Mouse (Mus musculus): ENCODE data around the gene Prdm5. TPM values are rescaled to one million over a fixed set of nuclear protein-coding genes. Genes with fewer than 3 reads are reported as not detected.

Prdm5 gene
- polyA plus RNA-seq, 1 experiment from 2014 or later: 5.5 TPM

DNA sequence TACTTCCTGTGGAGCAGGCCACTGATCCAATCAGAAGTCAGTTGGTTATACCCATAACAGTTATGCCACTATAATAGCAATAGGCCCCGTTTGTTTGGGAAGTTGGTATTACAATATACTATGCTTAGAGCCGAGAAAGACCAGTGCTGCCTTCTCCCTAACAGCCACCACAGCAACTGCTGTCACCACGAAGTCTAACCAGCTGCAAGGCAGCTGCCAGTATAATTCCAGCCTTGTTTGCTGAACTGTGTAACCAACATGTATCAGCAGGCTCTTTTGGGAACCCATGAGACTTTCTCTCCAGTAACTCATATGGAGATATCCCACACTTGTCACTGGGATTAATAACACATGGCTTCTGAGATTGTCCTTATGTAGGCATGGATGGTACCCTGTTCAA is 19.6 kb downstream of the Prdm5 start:
- no peaks in the 10 kb centered on the region for H3K9me3 ChIP-seq (ENCODE audit: control insufficient read depth, low read length)
- no peaks in the 10 kb centered on the region for H3K36me3 ChIP-seq (ENCODE audit: control insufficient read depth, insufficient read depth)
- no peaks in the 10 kb centered on the region for H3K4me1 ChIP-seq (replicated peaks; ENCODE audit: control insufficient read depth, insufficient read depth, low read length)
- 92% methylated on average over 3 of the region's 3 CpGs for WGBS
- H3K27me3 ChIP-seq (replicated peaks; ENCODE audit: control insufficient read depth, insufficient read depth, low read length): no peaks in the 10 kb centered on the region
- no peak overlapping the region for H3K4me2 ChIP-seq (ENCODE audit: low read length)
- H3K27ac ChIP-seq (ENCODE audit: low read length): no peak overlapping the region
- no peak overlapping the region for H3K9ac ChIP-seq (replicated peaks; ENCODE audit: low read depth, low read length)
- no peak for ATAC-seq
- no peak overlapping the region for H3K4me3 ChIP-seq (replicated peaks; ENCODE audit: low read length)

DNA sequence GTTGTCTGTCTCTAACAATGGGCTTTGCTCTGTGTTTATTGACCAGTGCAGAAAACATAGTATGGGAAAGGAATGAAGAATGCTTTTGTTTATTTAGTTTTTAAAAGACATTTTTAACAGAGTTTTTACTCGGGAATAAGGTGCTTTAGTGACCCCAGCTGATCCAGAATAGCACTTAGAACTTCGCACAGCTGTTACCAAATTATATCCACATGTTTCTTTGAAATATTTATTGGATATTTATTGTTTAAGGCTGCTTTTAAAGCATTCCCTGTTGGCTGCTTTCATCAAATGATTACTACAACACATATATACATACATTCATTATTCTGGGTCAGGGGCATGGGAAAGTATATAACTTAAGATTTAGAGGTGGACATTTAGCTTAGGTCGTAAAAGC is 32.9 kb downstream of the Prdm5 start:
- H3K27me3 ChIP-seq (replicated peaks; ENCODE audit: control insufficient read depth, insufficient read depth, low read length): no peaks in the 10 kb centered on the region
- H3K4me2 ChIP-seq (ENCODE audit: low read length): no peak overlapping the region
- H3K9me3 ChIP-seq (ENCODE audit: control insufficient read depth, low read length): no peaks in the 10 kb centered on the region
- no peaks in the 10 kb centered on the region for H3K36me3 ChIP-seq (ENCODE audit: control insufficient read depth, insufficient read depth)
- H3K4me1 ChIP-seq (replicated peaks; ENCODE audit: control insufficient read depth, insufficient read depth, low read length): no peaks in the 10 kb centered on the region
- no peak overlapping the region for H3K4me3 ChIP-seq (replicated peaks; ENCODE audit: low read length)
- 80% methylated on average over 3 of the region's 3 CpGs for WGBS
- ATAC-seq: no peak
- H3K27ac ChIP-seq (ENCODE audit: low read length): no peak overlapping the region
- no peak overlapping the region for H3K9ac ChIP-seq (replicated peaks; ENCODE audit: low read depth, low read length)

DNA sequence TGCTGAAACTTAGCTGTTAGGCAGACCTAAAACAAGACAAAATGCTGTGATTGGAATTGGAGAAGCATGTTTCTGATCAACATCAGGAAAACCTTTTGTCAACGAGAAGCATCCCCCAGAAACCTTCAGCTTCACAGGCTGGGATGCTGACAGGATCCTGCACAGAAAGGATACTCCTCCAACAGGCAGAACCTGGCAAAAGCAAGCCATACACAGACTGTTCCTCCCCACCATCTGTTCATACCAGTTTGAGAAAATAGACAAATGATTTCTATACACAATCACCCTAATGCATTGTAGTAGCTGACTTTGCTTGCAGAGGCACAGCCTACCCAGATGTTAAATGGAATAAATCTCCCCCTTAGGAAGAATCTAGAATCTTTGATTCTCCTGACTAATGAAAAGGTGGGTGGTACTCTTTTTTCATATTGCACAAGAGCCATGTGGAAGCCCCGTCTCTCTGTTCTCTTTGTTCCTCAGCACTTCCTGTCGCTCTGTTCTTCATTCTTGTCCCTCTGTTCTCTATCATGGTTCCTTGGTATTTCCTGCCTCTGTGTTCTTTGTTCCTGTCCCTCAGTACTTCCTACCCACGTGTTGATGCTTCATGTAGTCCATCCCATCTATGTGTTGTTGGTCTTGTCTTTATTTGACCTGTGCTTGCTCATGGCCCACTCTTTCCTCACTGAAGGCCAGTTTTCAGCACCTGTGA is 39.4 kb downstream of the Prdm5 start:
- Histone ChIP-seq H3K9me3 (ENCODE audit: control insufficient read depth, low read length) (no peaks in the 10 kb centered on the region), H3K9ac (replicated peaks; ENCODE audit: low read depth, low read length) (no peak overlapping the region), H3K36me3 (ENCODE audit: control insufficient read depth, insufficient read depth) (no peaks in the 10 kb centered on the region), H3K27ac (ENCODE audit: low read length) (no peak overlapping the region), H3K27me3 (replicated peaks; ENCODE audit: control insufficient read depth, insufficient read depth, low read length) (no peaks in the 10 kb centered on the region), H3K4me2 (ENCODE audit: low read length) (no peak overlapping the region), H3K4me3 (replicated peaks; ENCODE audit: low read length) (no peak overlapping the region), H3K4me1 (replicated peaks; ENCODE audit: control insufficient read depth, insufficient read depth, low read length) (no peaks in the 10 kb centered on the region)
- 69% methylated on average over 4 of the region's 4 CpGs for WGBS
- peak; percentile 77 for ATAC-seq

DNA sequence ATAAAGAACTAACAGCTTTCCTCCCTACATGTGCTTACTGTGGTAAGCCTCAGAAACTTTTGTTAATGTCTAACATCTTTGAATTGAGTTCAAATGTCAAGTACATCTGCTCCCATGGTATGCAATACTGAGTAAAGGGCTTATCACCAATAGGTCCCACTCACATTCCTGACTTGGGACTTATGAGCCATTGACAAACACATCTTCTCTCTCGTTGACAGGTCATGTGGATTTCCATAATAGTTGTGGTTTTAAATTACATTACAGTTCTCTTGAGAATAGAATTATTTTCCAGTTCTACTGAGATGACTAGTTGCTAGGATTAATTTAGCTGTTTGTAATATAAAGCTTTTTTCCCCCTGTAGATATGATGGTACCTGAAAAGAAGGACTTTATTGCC is 49.9 kb downstream of the Prdm5 start:
- Histone ChIP-seq H3K4me3 (replicated peaks; ENCODE audit: low read length) (no peak overlapping the region), H3K9me3 (ENCODE audit: control insufficient read depth, low read length) (no peaks in the 10 kb centered on the region), H3K36me3 (ENCODE audit: control insufficient read depth, insufficient read depth) (no peaks in the 10 kb centered on the region), H3K9ac (replicated peaks; ENCODE audit: low read depth, low read length) (no peak overlapping the region), H3K4me1 (replicated peaks; ENCODE audit: control insufficient read depth, insufficient read depth, low read length) (0 out of 2 replicates have a peak, but pooled peaks cover 2% of the 10 kb centered on the region), H3K27me3 (replicated peaks; ENCODE audit: control insufficient read depth, insufficient read depth, low read length) (no peaks in the 10 kb centered on the region), H3K27ac (ENCODE audit: low read length) (no peak overlapping the region), H3K4me2 (ENCODE audit: low read length) (no peak overlapping the region)
- 92% methylated on average over 1 of the region's 1 CpGs for WGBS
- no peak for ATAC-seq

DNA sequence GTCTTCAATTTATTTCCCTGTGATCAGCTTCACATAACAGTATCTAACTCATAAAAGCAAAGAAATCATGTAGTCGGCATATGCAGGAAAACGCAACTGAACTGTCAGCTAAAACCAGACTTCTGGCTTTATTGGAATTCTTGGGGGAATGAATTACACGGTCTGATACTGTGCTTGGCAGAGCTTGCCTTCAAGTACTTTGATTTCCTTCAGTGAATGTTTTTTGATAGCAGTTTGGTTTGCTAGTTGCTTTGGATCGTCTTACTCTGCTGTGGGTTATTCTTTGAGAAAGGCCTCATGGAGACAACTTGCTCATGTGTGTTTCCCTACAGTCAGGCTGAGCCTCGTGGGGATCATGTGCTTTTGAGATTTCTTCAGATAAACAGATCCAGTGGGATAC is 52.7 kb downstream of the Prdm5 start:
- Histone ChIP-seq H3K9me3 (ENCODE audit: control insufficient read depth, low read length) (no peaks in the 10 kb centered on the region), H3K4me3 (replicated peaks; ENCODE audit: low read length) (no peak overlapping the region), H3K4me2 (ENCODE audit: low read length) (no peak overlapping the region), H3K27ac (ENCODE audit: low read length) (no peak overlapping the region), H3K4me1 (replicated peaks; ENCODE audit: control insufficient read depth, insufficient read depth, low read length) (no peaks in the 10 kb centered on the region), H3K27me3 (replicated peaks; ENCODE audit: control insufficient read depth, insufficient read depth, low read length) (no peaks in the 10 kb centered on the region), H3K9ac (replicated peaks; ENCODE audit: low read depth, low read length) (no peak overlapping the region), H3K36me3 (ENCODE audit: control insufficient read depth, insufficient read depth) (no peaks in the 10 kb centered on the region)
- no peak for ATAC-seq
- 82% methylated on average over 5 of the region's 5 CpGs for WGBS

DNA sequence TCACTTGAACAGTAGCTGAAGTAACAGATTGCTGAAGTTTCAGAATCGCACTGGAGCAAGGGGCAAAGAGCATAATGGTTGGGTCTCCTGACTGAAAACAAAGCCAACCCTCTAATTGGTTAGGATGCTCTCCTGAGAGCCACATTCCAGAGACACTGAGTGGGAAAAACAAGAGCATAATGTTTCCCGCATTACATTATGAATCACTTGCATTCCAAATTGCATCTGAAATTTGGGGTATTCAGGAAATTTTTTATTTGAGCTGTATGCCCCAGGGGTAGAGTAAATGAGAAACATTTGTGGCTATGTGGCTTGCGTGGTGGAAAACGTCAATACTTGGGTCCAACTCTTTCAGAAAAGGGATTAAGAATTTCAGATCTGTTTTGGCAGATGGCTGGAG is 55.2 kb downstream of the Prdm5 start:
- Histone ChIP-seq H3K27me3 (replicated peaks; ENCODE audit: control insufficient read depth, insufficient read depth, low read length) (no peaks in the 10 kb centered on the region), H3K36me3 (ENCODE audit: control insufficient read depth, insufficient read depth) (no peaks in the 10 kb centered on the region), H3K27ac (ENCODE audit: low read length) (no peak overlapping the region), H3K9me3 (ENCODE audit: control insufficient read depth, low read length) (no peaks in the 10 kb centered on the region), H3K4me3 (replicated peaks; ENCODE audit: low read length) (no peak overlapping the region), H3K4me2 (ENCODE audit: low read length) (no peak overlapping the region), H3K9ac (replicated peaks; ENCODE audit: low read depth, low read length) (no peak overlapping the region), H3K4me1 (replicated peaks; ENCODE audit: control insufficient read depth, insufficient read depth, low read length) (no peaks in the 10 kb centered on the region)
- ATAC-seq: no peak
- 90% methylated on average over 4 of the region's 4 CpGs for WGBS

DNA sequence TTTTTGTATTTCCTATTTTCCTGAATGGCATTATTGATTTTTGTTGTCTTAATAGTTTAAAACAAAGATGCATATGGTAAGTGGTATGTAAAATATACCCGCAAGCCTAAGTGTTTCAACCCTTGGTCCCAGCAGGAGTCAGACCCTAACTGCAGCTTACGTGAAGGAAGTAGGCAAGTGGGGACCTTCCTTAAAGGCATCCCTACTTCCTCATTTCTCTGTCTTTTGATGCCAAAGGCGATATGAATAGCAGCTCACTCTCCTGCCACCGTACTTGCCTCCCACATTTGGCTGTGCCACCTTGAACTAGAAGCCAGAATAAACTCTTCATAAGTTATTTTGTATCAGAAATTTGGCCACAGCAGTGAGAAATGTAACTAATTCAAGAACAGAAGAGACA is 63.8 kb downstream of the Prdm5 start:
- no peak for ATAC-seq
- no peak overlapping the region for H3K9ac ChIP-seq (replicated peaks; ENCODE audit: low read depth, low read length)
- no peak overlapping the region for H3K4me2 ChIP-seq (ENCODE audit: low read length)
- H3K4me1 ChIP-seq (replicated peaks; ENCODE audit: control insufficient read depth, insufficient read depth, low read length): no peaks in the 10 kb centered on the region
- H3K27ac ChIP-seq (ENCODE audit: low read length): no peak overlapping the region
- no peaks in the 10 kb centered on the region for H3K9me3 ChIP-seq (ENCODE audit: control insufficient read depth, low read length)
- H3K27me3 ChIP-seq (replicated peaks; ENCODE audit: control insufficient read depth, insufficient read depth, low read length): no peaks in the 10 kb centered on the region
- 83% methylated on average over 4 of the region's 4 CpGs for WGBS
- no peak overlapping the region for H3K4me3 ChIP-seq (replicated peaks; ENCODE audit: low read length)
- no peaks in the 10 kb centered on the region for H3K36me3 ChIP-seq (ENCODE audit: control insufficient read depth, insufficient read depth)

DNA sequence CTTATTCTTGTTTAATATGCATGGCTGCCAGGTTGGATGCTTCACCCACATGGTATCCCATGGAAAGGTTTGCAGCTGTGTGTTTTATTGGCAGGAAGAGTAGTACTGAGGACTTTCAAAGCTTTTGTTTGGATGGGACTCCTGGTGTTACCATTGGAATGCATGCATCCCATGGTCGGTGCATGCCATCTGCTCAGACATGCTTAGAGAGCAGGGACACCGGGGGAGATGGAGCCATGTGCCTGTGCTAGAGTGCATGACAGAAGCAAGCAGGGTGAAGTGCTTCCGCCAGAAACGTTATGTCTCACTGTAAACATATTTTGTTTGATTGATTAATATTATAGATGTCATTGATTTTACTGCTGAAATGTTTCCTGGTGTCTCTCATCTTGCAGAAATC is 70.3 kb downstream of the Prdm5 start:
- H3K27me3 ChIP-seq (replicated peaks; ENCODE audit: control insufficient read depth, insufficient read depth, low read length): no peaks in the 10 kb centered on the region
- H3K36me3 ChIP-seq (ENCODE audit: control insufficient read depth, insufficient read depth): no peaks in the 10 kb centered on the region
- H3K9ac ChIP-seq (replicated peaks; ENCODE audit: low read depth, low read length): no peak overlapping the region
- H3K4me3 ChIP-seq (replicated peaks; ENCODE audit: low read length): no peak overlapping the region
- 0 out of 2 replicates have a peak, but pooled peaks cover 4% of the 10 kb centered on the region for H3K4me1 ChIP-seq (replicated peaks; ENCODE audit: control insufficient read depth, insufficient read depth, low read length)
- no peaks in the 10 kb centered on the region for H3K9me3 ChIP-seq (ENCODE audit: control insufficient read depth, low read length)
- no peak for ATAC-seq
- H3K27ac ChIP-seq (ENCODE audit: low read length): no peak overlapping the region
- 63% methylated on average over 4 of the region's 4 CpGs for WGBS
- H3K4me2 ChIP-seq (ENCODE audit: low read length): no peak overlapping the region

DNA sequence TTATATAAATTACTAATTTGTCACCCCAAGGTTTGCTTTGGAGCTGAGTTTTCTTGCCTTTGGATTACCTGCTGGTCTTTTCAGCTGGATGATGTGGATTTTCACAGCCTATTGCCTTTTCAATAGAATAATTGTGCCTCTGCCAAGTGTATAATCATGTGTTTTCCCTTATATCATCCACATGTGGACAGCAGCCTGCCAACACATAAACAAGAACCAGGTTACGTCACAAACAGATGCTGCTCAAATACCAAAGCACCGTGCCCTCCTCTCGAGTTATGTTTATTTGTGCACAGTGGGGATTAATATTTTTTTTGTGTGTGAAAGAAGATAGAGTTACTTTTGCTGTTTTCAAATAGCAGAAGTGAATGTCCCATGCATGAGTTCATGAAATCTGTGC is 70.9 kb downstream of the Prdm5 start:
- Histone ChIP-seq H3K27ac (ENCODE audit: low read length) (no peak overlapping the region), H3K9ac (replicated peaks; ENCODE audit: low read depth, low read length) (no peak overlapping the region), H3K9me3 (ENCODE audit: control insufficient read depth, low read length) (no peaks in the 10 kb centered on the region), H3K4me2 (ENCODE audit: low read length) (no peak overlapping the region), H3K4me1 (replicated peaks; ENCODE audit: control insufficient read depth, insufficient read depth, low read length) (peaks cover 9% of the 10 kb centered on the region), H3K27me3 (replicated peaks; ENCODE audit: control insufficient read depth, insufficient read depth, low read length) (no peaks in the 10 kb centered on the region), H3K36me3 (ENCODE audit: control insufficient read depth, insufficient read depth) (no peaks in the 10 kb centered on the region), H3K4me3 (replicated peaks; ENCODE audit: low read length) (no peak overlapping the region)
- ATAC-seq: no peak
- WGBS: 71% methylated on average over 3 of the region's 3 CpGs

DNA sequence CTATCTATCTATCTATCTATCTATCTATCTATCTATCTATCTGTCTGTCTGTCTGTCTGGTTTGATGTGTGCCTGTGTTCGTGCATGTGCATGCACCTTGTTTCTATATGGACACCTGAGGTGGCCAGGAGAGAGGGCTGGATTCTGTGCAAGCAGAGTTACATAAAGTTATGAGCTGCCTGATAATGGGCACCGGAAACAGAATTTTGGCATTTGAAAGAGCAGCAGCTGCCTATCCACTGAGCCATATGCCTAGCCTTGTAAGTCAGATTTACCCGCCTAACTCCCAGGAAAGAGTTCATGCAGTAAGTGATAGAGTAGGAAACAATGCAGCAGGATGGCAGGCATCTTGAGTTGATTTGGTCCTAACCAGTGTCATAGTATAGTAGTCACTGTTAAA is 71.4 kb downstream of the Prdm5 start:
- H3K4me2 ChIP-seq (ENCODE audit: low read length): no peak overlapping the region
- H3K36me3 ChIP-seq (ENCODE audit: control insufficient read depth, insufficient read depth): no peaks in the 10 kb centered on the region
- H3K27ac ChIP-seq (ENCODE audit: low read length): no peak overlapping the region
- H3K4me1 ChIP-seq (replicated peaks; ENCODE audit: control insufficient read depth, insufficient read depth, low read length): peaks cover 9% of the 10 kb centered on the region
- 72% methylated on average over 3 of the region's 3 CpGs for WGBS
- H3K9me3 ChIP-seq (ENCODE audit: control insufficient read depth, low read length): no peaks in the 10 kb centered on the region
- H3K27me3 ChIP-seq (replicated peaks; ENCODE audit: control insufficient read depth, insufficient read depth, low read length): no peaks in the 10 kb centered on the region
- no peak overlapping the region for H3K4me3 ChIP-seq (replicated peaks; ENCODE audit: low read length)
- no peak overlapping the region for H3K9ac ChIP-seq (replicated peaks; ENCODE audit: low read depth, low read length)
- ATAC-seq: peak; percentile 47; the same call in 1 of the 2 replicates
